Mouse (Mus musculus) C2C12 (cell line): ENCODE measurements around the gene Bcl10. TPM values are rescaled to one million over a fixed set of nuclear protein-coding genes. Genes with fewer than 3 reads are reported as not detected.

Experiments
- H3K27me3 ChIP-seq: one replicate; pipeline ENCODE4 v1.6.1; 2011; ENCODE audit not compliant: control insufficient read depth, insufficient read depth, insufficient read length
- H3K36me3 ChIP-seq: one replicate; pipeline ENCODE4 v1.6.1; 2011; ENCODE audit not compliant: control insufficient read depth, insufficient read depth
- H3K4me3 ChIP-seq: one replicate; pipeline ENCODE4 v1.5.1; 2011; ENCODE audit warnings: mild to moderate bottlenecking, control low read depth; ENCODE audit not compliant: poor library complexity, insufficient read depth, severe bottlenecking
- H3K79me2 ChIP-seq: one replicate; pipeline ENCODE4 v1.6.1; 2011; ENCODE audit not compliant: control insufficient read depth, insufficient read depth
- H3K79me3 ChIP-seq: one replicate; pipeline ENCODE4 v1.6.1; 2011; ENCODE audit warnings: low read depth, control low read depth
- H3ac ChIP-seq: one replicate; pipeline ENCODE3; 2011; ENCODE audit warnings: low read depth; ENCODE audit not compliant: control insufficient read depth, insufficient read length
- CEBPB ChIP-seq: IDR thresholded peaks from one replicate; pipeline ENCODE4 v1.6.1; 2011; ENCODE audit warnings: low read depth, mild to moderate bottlenecking, control low read depth, moderate library complexity
- CTCF ChIP-seq: IDR thresholded peaks from one replicate; pipeline ENCODE4 v1.5.1; 2011; ENCODE audit not compliant: control insufficient read depth, insufficient read depth, insufficient read length
- FOSL1 ChIP-seq: IDR thresholded peaks from one replicate; pipeline ENCODE4 v1.8.0; 2011; ENCODE audit warnings: mild to moderate bottlenecking, low read length; ENCODE audit not compliant: poor library complexity, insufficient read depth, severe bottlenecking
- MAX ChIP-seq: IDR thresholded peaks from one replicate; pipeline ENCODE4 v1.6.1; 2011; ENCODE audit warnings: mild to moderate bottlenecking, control low read depth
- MYOD1 ChIP-seq: IDR thresholded peaks from one replicate; pipeline ENCODE4 v1.6.1; 2011; ENCODE audit warnings: low read depth; ENCODE audit not compliant: control insufficient read depth, insufficient read length
- MYOG ChIP-seq: IDR thresholded peaks from one replicate; pipeline ENCODE4 v1.6.1; 2011; ENCODE audit not compliant: control insufficient read depth, insufficient read length; ENCODE audit errors: extremely low read depth
- USF1 ChIP-seq: IDR thresholded peaks from one replicate; pipeline ENCODE4 v1.6.1; 2011; ENCODE audit warnings: low read depth, mild to moderate bottlenecking, control low read depth, moderate library complexity
- polyA plus RNA-seq: library from polyadenylated mRNA; unstranded; fragments of >200 nt; fragmentation: generic; extraction: Trizol; gene quantifications from one replicate; pipeline ENCODE4 v1.2.1, GENCODE M21; 2012; ENCODE audit warnings: missing spikeins

Bcl10 gene
- polyA plus RNA-seq, 1 experiment, result 28.8 TPM

DNA sequence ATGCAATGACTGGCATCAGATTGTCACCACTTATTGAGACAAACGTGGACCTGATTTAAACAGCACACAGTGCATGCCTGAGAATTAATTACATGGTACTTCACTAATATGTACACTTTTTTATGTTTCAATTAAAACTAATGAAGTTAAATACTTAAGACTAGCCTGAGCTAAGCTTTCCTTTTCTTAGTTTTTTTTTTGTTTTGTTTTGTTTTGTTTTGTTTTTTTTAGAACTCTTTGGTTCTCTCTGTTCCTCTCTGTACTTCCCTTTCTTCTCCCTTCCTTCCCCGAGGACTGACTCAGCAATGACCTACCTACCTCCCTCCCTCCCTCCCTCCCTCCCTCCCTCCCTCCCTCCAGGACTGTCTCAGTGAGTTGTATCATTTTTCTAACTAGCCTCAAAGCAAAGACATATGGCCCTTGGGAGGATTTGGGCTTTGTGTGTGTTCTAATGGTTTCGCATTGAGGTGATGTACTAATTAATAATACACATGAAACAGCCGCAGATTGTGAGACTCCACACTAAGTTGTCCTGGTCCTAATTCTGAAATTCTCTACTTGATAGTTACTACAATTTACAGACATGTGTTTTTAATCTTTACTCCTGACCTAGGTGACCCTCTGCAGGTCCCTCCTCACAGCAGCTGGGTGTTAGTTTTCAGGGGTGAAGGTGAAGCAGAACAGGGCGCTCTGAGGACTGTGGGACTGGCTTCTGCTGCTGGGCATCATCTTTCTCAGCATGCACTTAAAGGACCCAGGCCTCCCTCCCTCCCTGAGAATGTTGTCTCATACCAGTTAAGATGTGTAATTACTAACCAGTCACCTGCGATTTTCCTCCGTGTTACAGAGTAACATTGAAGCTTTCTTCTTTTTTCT is 7.2 kb downstream of the Bcl10 start:
- Histone ChIP-seq H3K27me3 (no peaks in the 10 kb centered on the region), H3K4me3 (no peak overlapping the region), H3K36me3 (peaks cover 60% of the 10 kb centered on the region), H3K79me2 (peaks cover 57% of the 10 kb centered on the region), H3K79me3 (peaks cover 49% of the 10 kb centered on the region), H3ac (no peak overlapping the region)
- TF ChIP-seq USF1, result no peak
- TF ChIP-seq MAX, result no peak
- TF ChIP-seq CTCF, result no peak
- no peak for TF ChIP-seq MYOG
- TF ChIP-seq CEBPB, result no peak
- no peak for TF ChIP-seq FOSL1
- TF ChIP-seq MYOD1, result no peak

DNA sequence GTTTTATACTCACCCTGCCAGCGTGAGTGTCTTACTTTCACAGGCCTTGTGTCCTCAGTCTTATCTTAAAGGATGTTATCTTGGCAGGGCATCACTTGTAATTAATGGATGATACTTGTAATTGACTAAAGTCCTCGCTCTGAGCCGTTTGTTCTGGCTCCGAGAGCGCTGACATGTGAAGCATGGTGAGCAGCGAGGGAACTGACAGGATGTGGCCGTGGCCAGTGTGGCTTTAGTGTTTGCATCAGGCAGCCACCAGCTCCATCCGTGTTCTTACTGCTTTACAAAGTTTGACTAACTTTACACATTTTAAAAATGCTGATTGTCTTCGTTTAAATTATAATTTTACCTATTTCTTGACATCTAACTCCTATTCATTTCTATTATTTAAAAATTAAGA is 11.2 kb downstream of the Bcl10 start:
- TF ChIP-seq CEBPB (no peak), MYOD1 (no peak), FOSL1 (no peak), MAX (no peak), CTCF (no peak), MYOG (no peak), USF1 (no peak)
- peaks cover 52% of the 10 kb centered on the region for H3K36me3 ChIP-seq
- H3K79me2 ChIP-seq, result peaks cover 27% of the 10 kb centered on the region

DNA sequence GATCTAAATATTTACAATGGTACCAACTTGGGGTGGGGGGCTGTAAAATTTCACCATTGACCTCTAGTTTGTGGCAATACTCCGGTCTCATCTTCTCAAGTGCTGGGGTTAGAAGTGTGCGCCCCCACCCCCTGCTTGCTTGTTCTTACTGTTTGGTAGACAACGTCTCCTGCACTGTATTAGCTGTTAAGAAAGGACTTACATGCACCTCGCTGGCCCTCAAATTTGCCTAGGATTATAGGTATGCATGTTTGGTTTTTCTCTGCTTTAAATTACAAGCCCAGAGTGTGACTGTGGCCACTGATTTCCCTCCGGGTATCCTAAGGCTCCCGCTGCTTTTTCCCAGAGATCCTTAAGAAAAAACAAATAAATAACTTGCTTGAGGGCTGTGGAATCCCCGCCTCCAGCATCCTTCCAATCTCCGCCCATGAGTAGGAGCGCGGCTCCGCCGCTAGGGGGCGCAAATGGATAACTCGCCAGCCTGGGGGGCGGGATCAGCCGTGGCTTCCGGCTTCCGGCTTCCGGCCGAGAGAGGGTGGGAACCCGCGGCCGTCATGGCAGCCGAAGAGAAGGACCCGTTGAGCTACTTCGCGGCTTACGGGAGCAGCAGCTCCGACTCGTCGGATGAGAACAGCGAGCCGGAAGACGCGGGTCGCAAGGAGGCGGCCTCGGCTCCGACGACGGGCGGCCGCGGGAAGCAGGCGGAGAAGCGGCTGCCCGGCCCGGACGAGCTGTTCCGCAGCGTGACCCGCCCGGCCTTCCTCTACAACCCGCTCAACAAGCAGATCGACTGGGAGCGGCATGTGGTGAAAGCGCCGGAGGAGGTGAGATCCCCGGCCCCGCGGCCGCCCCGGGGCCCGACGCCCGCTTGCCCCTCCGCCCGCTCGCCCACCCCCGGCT is 15.2 kb downstream of the Bcl10 start, which contains the start of gene 2410004B18Rik:
Gene 2410004B18Rik, plus strand, starts transcription at position 510 of the 900 bp plus-strand sequence.
- peaks cover 30% of the 10 kb centered on the region for H3K79me3 ChIP-seq
- TF ChIP-seq FOSL1 (no peak), MYOD1 (no peak), CEBPB (no peak), MAX (peak; percentile 19), MYOG (no peak), CTCF (peak; percentile 79), USF1 (no peak)
- peak within 1 kb of the TSS; percentile 99 for H3ac ChIP-seq
- H3K36me3 ChIP-seq, result peaks cover 50% of the 10 kb centered on the region
- no peaks in the 10 kb centered on the region for H3K27me3 ChIP-seq
- H3K79me2 ChIP-seq, result peaks cover 49% of the 10 kb centered on the region
- H3K4me3 ChIP-seq, result peak within 1 kb of the TSS; percentile 83

More for the DNA sequence above, 11.2 kb downstream of the Bcl10 start:
- Histone ChIP-seq H3K27me3 (no peaks in the 10 kb centered on the region), H3K79me3 (peaks cover 16% of the 10 kb centered on the region), H3ac (no peak overlapping the region), H3K4me3 (no peak overlapping the region)

GRCm38 (mm10) chr3:145938405-145939349 is 16.1 kb downstream of the Bcl10 start:
- no peaks in the 10 kb centered on the region for H3K27me3 ChIP-seq
- peak overlapping the region; percentile 99 for H3ac ChIP-seq
- TF ChIP-seq MAX (no peak), MYOG (no peak), CTCF (no peak), USF1 (no peak), MYOD1 (no peak), FOSL1 (no peak)
- H3K79me3 ChIP-seq, result peaks cover 36% of the 10 kb centered on the region
- peaks cover 49% of the 10 kb centered on the region for H3K36me3 ChIP-seq
- H3K4me3 ChIP-seq, result peak overlapping the region; percentile 83
- peaks cover 56% of the 10 kb centered on the region for H3K79me2 ChIP-seq

GRCm38 (mm10) chr3:145939402-145939801 is 16.8 kb downstream of the Bcl10 start:
- no peak overlapping the region for H3K4me3 ChIP-seq
- peak overlapping the region; percentile 40 for H3ac ChIP-seq
- H3K79me2 ChIP-seq, result peaks cover 56% of the 10 kb centered on the region
- H3K36me3 ChIP-seq, result peaks cover 53% of the 10 kb centered on the region
- TF ChIP-seq MYOD1 (no peak), MAX (no peak), FOSL1 (no peak), USF1 (no peak), CTCF (no peak), MYOG (no peak), CEBPB (no peak)
- peaks cover 36% of the 10 kb centered on the region for H3K79me3 ChIP-seq
- H3K27me3 ChIP-seq, result no peaks in the 10 kb centered on the region
